Mouse (Mus musculus) lung, postnatal 0 days (tissue): ENCODE data around the gene Rnf113a2.

Source experiments
- CTCF ChIP-seq: IDR thresholded peaks from 2 replicates; pipeline ENCODE4 v1.5.1; 2016; ENCODE audit warnings: antibody characterized with exemption, mild to moderate bottlenecking
- EP300 ChIP-seq: IDR thresholded peaks from 2 replicates; pipeline ENCODE4 v1.6.1; 2016; ENCODE audit warnings: antibody characterized with exemption, mild to moderate bottlenecking, control low read depth

- TF ChIP-seq EP300 (no peak), CTCF (no peak)
Measured at GRCm38 (mm10) chr12:84408819-84409507, 8.0 kb upstream of the Rnf113a2 start, which contains the start of the genes Entpd5 and Bbof1.
